Mouse (Mus musculus) erythroblast, embryonic 14.5 days (primary cell): ENCODE data around the gene Mphosph8.

ENCODE experiments used
- GATA1 ChIP-seq: IDR thresholded peaks from 2 replicates; pipeline ENCODE4 v1.6.1; 2012; ENCODE audit warnings: low read length, inconsistent platforms, mixed read lengths
- TAL1 ChIP-seq: IDR thresholded peaks from 3 replicates; pipeline ENCODE4 v1.6.1; 2012; ENCODE audit warnings: low read length, inconsistent platforms, mixed read lengths

- TF ChIP-seq GATA1 (no peak), TAL1 (no peak)
Measured at GRCm38 (mm10) chr14:56647206-56647605, 20.8 kb upstream of the Mphosph8 start.
